Mouse (Mus musculus) olfactory bulb, adult 2 months (tissue): Measurements from ENCODE around the gene Gm11639.

ENCODE experiments used
- CTCF ChIP-seq: fragments of 200-500 bp; IDR thresholded peaks from 2 replicates; pipeline ENCODE4 v1.5.1; 2012; ENCODE audit warnings: low read depth, mild to moderate bottlenecking, low read length, moderate library complexity; ENCODE audit not compliant: insufficient read depth
- POLR2A ChIP-seq: fragments of 200-500 bp; IDR thresholded peaks from 2 replicates; pipeline ENCODE4 v1.6.1; 2012; ENCODE audit warnings: mild to moderate bottlenecking, low read depth, low read length, moderate library complexity; ENCODE audit not compliant: insufficient read depth

DNA sequence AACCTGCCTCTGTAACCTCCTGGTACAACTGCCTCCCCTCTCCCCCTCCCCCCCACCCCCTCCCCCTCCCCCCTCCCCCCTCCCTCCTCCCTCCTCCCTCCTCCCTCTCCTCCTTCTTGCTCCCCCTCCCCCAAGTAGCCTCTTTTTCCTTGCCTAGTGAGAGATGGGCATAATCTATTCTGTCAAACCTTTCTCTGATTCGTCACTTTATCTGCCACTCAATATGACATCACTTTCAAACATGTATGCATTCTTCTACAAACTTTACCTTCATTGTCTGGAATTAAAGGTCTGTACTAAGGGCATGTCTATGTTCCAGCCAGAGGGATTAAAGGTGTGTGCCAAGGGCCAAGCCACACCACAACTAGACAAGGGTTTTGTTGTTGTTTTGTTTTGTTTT lies 464.3 kb downstream of the Gm11639 start:
- no peak for TF ChIP-seq CTCF
- no peak for TF ChIP-seq POLR2A
